Mouse (Mus musculus): ENCODE measurements at regions not wholly inside any gene's neighbourhood (a gene's known extent, or its start where the extent isn't known, plus 50 kb on each side); places are given as distances from the start of the nearest gene placed in this dataset.

- TF ChIP-seq EP300 (IDR thresholded peaks at IDR 0.05; ENCODE audit: low read depth): no peak
- TF ChIP-seq CTCF (IDR thresholded peaks at IDR 0.05; ENCODE audit: low read depth): peak; percentile 21; the same call in 1 of the 2 replicates
Measured at GRCm38 (mm10) chr7:36620256-36620655, 77.7 kb upstream of the Tshz3 start.

All from heart, postnatal 0 days (tissue).